Mouse (Mus musculus) cortical plate, adult 2 months (tissue): ENCODE data around the gene Fgd3. TPM values are rescaled to one million over a fixed set of nuclear protein-coding genes. Genes with fewer than 3 reads are reported as not detected.
A peak's percentile ranks its signal among the peaks of the same experiment; 100 is the strongest.

Experiments
- H3K27ac ChIP-seq: fragments of 200-500 bp; 2 replicates; pipeline ENCODE4 v1.5.1; 2012; ENCODE audit warnings: low read length, control low read depth, inconsistent platforms; ENCODE audit not compliant: insufficient read depth
- H3K4me1 ChIP-seq: fragments of 200-500 bp; 2 replicates; pipeline ENCODE4 v1.6.1; 2011; ENCODE audit warnings: low read length; ENCODE audit not compliant: control insufficient read depth, insufficient read depth
- H3K4me3 ChIP-seq: fragments of 200-500 bp; 2 replicates; pipeline ENCODE4 v1.5.1; 2011; ENCODE audit warnings: mild to moderate bottlenecking, low read length, control low read depth; ENCODE audit not compliant: insufficient read depth
- CTCF ChIP-seq: fragments of 200-500 bp; IDR thresholded peaks from 2 replicates; pipeline ENCODE4 v1.5.1; 2011; ENCODE audit warnings: mild to moderate bottlenecking, control low read depth, low read length; ENCODE audit not compliant: insufficient read depth; ENCODE audit errors: extremely low read depth
- POLR2A ChIP-seq: fragments of 200-500 bp; IDR thresholded peaks from 2 replicates; pipeline ENCODE4 v1.6.1; 2011; ENCODE audit warnings: mild to moderate bottlenecking, low read length, control low read depth; ENCODE audit not compliant: insufficient read depth; ENCODE audit errors: extremely low read depth
- polyA plus RNA-seq: library from polyadenylated mRNA; depleted of rRNA; stranded (reverse); fragments of >200 nt; gene quantifications from 2 replicates; pipeline ENCODE4 v1.2.3, GENCODE M21; 2012

Fgd3 gene
- polyA plus RNA-seq, 1 experiment = 6.2 TPM

DNA sequence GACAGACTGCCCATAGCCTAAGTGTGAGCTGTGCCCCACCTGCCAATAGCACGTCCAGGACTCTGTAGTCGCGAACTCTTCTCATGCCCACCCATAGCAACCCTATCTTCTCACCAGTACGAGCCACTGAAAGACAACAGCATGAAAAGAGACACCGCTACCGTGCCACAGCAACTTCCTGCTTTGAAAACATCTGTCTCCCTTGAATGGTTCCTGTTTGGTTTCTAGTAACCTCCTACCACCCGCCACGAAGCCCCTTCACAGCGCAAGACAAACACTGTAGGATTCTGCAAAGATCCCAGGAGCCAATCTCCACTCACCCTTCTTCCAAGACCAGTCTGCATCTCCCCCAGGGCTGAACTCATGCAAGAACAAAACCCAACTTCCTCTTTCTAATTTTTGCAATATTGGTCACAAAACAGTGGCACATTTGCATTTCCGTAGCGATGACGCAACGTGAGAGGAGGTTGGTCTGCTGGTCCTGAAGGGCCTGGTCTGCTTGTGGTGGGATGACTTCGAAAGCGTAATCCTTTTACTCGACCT lies 11.2 kb downstream of the Fgd3 start:
- H3K4me3 ChIP-seq = no peak overlapping the region
- no peaks in the 10 kb centered on the region for H3K4me1 ChIP-seq
- peak overlapping the region; percentile 13; the same call in 1 of the 2 replicates for H3K27ac ChIP-seq
- no peak for TF ChIP-seq CTCF
- no peak for TF ChIP-seq POLR2A

DNA sequence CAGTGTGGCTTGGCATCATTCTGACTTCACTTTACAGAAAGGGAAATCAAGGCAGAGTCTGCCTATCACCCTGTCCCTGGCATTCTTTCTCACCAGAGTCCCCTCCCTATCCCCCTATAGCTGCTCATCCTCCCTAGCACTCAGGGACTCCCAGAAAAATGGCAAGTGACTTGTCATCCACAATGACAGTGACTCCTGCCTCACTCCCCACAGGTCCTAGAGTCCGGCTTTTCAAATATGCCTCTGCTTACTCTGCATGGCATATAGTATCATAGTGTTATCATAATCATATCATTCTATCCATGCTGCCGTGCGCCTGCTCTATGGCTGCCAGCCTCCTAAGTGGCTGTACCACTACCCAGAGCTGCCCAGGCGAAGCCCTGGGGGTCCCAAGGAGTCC lies 11.9 kb downstream of the Fgd3 start:
- Histone ChIP-seq H3K4me3 (no peak overlapping the region; the same call in 1 of the 2 replicates), H3K4me1 (no peaks in the 10 kb centered on the region), H3K27ac (peak overlapping the region; percentile 82)
- TF ChIP-seq POLR2A (no peak), CTCF (no peak)

DNA sequence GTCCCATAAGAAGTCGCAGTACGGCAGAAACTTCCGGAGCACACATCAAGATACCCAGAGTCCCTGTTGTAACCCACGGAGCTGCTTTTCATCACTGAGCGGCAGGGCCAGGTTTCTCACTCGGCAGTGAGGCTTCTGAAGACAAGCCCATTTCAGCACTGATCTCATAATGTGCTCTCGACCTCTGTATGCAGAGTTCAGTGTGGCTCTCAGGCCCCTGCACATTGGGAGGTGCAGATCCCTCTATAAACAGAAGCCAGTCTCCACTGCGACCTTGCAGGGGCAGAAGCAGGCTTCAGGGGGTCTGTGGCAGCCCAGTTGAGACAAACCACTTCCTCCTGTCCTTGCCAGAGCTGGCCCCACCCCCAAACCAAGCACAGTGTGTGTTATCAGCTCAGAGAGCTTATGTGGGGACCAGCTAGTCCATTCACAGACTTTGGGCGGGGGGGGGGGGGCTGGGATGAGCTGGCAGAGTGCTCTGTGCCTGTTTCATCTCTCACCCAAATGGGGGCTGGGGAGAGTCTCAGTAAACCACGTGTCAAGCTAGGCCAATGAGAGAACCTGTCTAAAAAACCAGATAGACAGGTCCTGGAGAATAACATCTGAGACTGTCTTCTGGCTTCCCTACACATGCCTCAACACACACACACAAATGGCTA lies 12.7 kb downstream of the Fgd3 start:
- Histone ChIP-seq H3K27ac (peak overlapping the region; percentile 82), H3K4me3 (no peak overlapping the region), H3K4me1 (no peaks in the 10 kb centered on the region)
- no peak for TF ChIP-seq CTCF
- TF ChIP-seq POLR2A = no peak

DNA sequence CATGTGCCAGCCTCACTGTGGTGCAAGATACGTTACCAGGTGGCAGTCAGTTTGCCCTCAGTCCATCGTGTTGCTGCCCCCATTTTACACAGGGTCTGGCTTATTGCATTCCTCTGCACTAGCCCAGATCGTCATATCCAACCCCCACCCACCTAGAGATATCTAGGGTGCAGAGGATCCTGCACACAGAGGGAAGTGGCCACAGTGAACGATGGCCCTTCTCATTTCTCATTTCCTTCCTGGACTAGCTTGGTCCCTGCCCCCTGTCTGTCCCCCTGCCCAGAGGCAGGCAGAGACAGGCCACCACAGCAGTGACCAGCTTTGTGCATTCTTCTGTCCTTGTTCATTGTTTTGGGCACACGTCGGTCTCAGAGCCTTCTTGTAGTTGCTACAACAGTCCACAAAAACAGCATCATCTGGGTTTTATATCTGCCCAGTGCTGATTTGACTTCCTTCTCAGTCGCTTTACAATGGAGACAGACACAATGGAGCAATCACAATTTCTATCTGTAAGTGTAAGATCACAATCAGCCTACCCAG lies 13.3 kb downstream of the Fgd3 start:
- Histone ChIP-seq H3K4me1 (no peaks in the 10 kb centered on the region), H3K4me3 (no peak overlapping the region), H3K27ac (peak overlapping the region; percentile 75)
- TF ChIP-seq POLR2A (no peak), CTCF (no peak)

DNA sequence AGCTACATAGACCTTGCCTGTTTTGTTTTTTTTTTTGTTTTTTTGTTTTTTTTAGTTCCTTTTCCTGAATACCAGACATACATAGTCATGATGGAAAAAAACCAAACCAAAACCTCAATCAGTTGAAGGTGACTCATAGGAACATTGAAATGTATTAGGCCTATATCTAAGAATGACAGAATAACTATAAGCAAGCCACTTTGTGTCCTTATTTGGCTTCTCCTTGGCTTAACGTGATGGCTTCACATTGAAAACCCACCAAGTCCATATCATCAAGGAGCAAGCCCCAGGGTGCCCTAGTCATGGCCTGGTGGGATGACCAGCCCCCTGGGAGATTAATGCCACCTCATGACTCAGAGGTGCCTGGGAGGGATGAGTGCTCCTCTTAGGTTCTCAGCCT lies 19.3 kb downstream of the Fgd3 start:
- H3K4me3 ChIP-seq = no peak overlapping the region
- TF ChIP-seq POLR2A = no peak
- TF ChIP-seq CTCF = no peak
- no peak overlapping the region for H3K27ac ChIP-seq
- no peaks in the 10 kb centered on the region for H3K4me1 ChIP-seq

DNA sequence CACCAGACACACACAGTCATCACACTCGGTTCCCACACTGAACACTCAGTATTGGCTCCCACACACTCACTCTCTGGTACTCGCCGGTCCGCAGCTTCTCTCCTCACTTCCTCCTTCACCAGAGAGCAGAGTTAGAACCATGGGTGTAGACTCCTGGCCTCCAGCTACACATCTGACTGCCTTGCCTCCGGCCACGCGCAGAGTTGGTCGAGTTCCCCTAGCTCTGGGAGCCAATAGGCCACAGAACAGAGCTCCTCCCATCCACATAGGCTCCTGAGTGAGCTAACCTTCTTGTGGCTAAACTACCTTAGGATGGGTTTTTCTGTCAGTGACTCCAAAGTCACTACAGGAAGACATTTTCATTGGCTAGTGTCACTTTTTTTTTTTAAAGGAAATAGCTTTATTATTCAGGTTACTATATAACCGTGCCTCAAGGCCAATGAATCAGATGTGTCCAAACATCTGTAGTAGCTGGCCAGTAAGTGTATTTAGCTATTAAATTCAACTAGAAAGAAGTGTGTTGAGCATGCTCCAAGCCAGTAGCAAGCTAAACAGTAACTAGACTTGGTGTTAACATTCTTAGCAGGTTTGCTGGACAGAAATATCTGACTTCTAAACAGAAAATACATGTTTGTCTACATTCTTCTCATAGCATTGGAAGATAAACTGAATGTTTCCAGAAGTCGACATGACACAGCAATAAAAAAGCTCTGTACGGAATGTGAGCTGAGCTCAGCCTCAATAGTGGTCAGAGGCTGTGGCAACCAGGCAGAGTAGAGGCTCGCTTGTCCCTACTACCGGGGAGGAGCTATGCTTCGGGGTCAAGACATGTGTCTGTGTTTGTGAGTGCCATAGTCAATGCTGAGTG lies 21.4 kb downstream of the Fgd3 start:
- TF ChIP-seq POLR2A = no peak
- TF ChIP-seq CTCF = no peak
- H3K4me3 ChIP-seq = no peak overlapping the region
- H3K4me1 ChIP-seq = no peaks in the 10 kb centered on the region
- H3K27ac ChIP-seq = no peak overlapping the region

DNA sequence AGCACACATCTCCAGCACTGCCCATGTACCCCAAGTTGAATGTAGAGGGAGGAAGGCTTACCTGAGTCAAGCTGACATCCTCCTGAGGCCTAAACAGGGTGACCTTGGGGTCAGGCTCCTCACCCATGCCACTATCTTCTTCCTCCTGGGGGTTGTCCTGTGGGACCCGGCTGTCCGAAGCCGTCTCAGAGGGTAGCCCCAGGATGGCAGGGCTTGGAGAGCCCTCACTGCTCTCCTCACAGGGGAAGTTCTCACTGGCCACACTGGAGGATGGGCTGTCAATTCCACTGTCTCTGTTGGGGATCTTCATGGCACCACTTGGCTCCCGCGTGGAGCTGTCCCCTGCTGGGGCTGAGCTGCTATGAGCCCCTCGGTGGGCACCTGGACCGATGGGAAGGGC lies 23.8 kb downstream of the Fgd3 start:
- Histone ChIP-seq H3K27ac (no peak overlapping the region), H3K4me3 (no peak overlapping the region), H3K4me1 (no peaks in the 10 kb centered on the region)
- TF ChIP-seq POLR2A (no peak), CTCF (no peak)

DNA sequence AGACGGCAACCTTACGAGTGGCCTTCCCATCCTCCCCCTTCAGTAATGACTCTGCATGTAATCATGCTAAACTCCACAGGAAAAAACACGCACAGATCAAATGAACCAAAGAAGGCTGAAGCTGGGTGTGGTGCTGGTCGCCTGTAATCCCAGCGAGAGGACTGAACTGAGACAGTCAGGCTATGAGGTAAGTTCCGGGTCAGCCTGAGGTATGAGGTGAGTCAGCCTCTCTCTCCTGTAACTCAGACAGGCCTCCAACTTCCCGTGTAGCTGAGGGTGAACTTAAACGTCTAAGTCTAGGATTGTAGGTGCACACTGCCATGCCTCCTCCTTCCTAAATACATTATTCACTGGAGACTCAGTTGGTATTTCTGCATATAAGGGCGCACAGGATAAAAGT lies 26.0 kb downstream of the Fgd3 start:
- Histone ChIP-seq H3K4me3 (no peak overlapping the region), H3K4me1 (no peaks in the 10 kb centered on the region), H3K27ac (no peak overlapping the region)
- no peak for TF ChIP-seq CTCF
- no peak for TF ChIP-seq POLR2A

DNA sequence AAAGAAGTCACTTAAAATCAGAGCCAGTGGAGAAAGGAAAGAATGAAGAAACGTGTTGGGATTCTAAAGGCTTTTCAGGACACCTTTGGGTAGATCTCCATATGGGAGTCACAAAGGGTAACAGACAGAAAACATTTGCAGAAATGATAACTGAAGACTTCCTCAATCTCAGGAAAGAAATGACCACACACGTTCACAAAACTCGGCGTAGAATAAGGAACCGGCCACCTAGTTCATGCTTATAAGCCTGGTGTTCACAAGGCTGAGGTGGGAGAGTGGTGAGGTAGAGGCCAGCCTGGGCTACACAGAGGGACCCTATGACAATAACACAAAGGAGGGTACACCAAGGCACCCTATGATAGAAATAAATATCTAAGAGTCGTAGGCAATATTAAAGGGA lies 28.2 kb downstream of the Fgd3 start:
- no peak for TF ChIP-seq CTCF
- TF ChIP-seq POLR2A = no peak
- H3K4me3 ChIP-seq = no peak overlapping the region
- no peak overlapping the region for H3K27ac ChIP-seq
- no peaks in the 10 kb centered on the region for H3K4me1 ChIP-seq
